Mouse (Mus musculus): ENCODE data around the gene Rptor.

Rptor gene

GRCm38 (mm10) chr11:119741401-119741800 is 138.7 kb downstream of the Rptor start:
- DNase-seq: no peak

- DNase-seq: no peak
These were observed 141.7 kb downstream of the Rptor start for GRCm38 (mm10) chr11:119744436-119744835.

GRCm38 (mm10) chr11:119745333-119745732 is 142.6 kb downstream of the Rptor start:
- DNase-seq: no peak

- no peak for DNase-seq
These were observed 151.8 kb downstream of the Rptor start for GRCm38 (mm10) chr11:119754459-119754858.

GRCm38 (mm10) chr11:119758214-119758613 is 155.5 kb downstream of the Rptor start:
- no peak for DNase-seq

GRCm38 (mm10) chr11:119758705-119759327 is 156.1 kb downstream of the Rptor start:
- no peak for DNase-seq

- no peak for DNase-seq
These were observed 160.2 kb downstream of the Rptor start for GRCm38 (mm10) chr11:119762911-119763310.

- DNase-seq: no peak
These were observed 163.3 kb downstream of the Rptor start for GRCm38 (mm10) chr11:119766023-119766422.

- no peak for DNase-seq
These were observed 164.2 kb downstream of the Rptor start for GRCm38 (mm10) chr11:119766782-119767459.

GRCm38 (mm10) chr11:119767525-119767924 is 164.8 kb downstream of the Rptor start:
- DNase-seq: no peak

- DNase-seq: no peak
These were observed 165.8 kb downstream of the Rptor start for GRCm38 (mm10) chr11:119768511-119768910.

- DNase-seq: no peak
These were observed 167.0 kb downstream of the Rptor start for GRCm38 (mm10) chr11:119769666-119770065.

GRCm38 (mm10) chr11:119770985-119771384 is 168.3 kb downstream of the Rptor start:
- DNase-seq: no peak

GRCm38 (mm10) chr11:119772896-119773295 is 170.2 kb downstream of the Rptor start:
- DNase-seq: no peak

- DNase-seq: no peak
These were observed 172.5 kb downstream of the Rptor start for GRCm38 (mm10) chr11:119775076-119775760.

GRCm38 (mm10) chr11:119777236-119777635 is 174.5 kb downstream of the Rptor start:
- peak; percentile 28 for DNase-seq

- no peak for DNase-seq
These were observed 175.2 kb downstream of the Rptor start for GRCm38 (mm10) chr11:119777872-119778271.

GRCm38 (mm10) chr11:119780290-119780689 is 177.6 kb downstream of the Rptor start:
- no peak for DNase-seq

GRCm38 (mm10) chr11:119781165-119781564 is 178.5 kb downstream of the Rptor start:
- DNase-seq: no peak

GRCm38 (mm10) chr11:119781726-119782125 is 179.0 kb downstream of the Rptor start:
- no peak for DNase-seq

- no peak for DNase-seq
These were observed 180.9 kb downstream of the Rptor start for GRCm38 (mm10) chr11:119783653-119784052.

- DNase-seq: no peak
These were observed 182.1 kb downstream of the Rptor start for GRCm38 (mm10) chr11:119784672-119785341.

- DNase-seq: no peak
These were observed 183.1 kb downstream of the Rptor start for GRCm38 (mm10) chr11:119785661-119786384.

Data from lung, postnatal 36 days (tissue).